Mouse (Mus musculus) CD8-positive naive resting alpha-beta T cell, adult 2 months (primary cell): ENCODE measurements around the gene Zfp949.

Experiments
- DNase-seq, 2 experiments: peaks; one replicate each; pipeline ENCODE4 v3.0.0; 2022; ENCODE audit warnings: low read depth in 2 of 2, low spot score in 2 of 2

Zfp949 gene

GRCm38 (mm10) chr9:88547851-88548613, at the start of gene Zfp949:
TSS of gene Zfp949 (plus strand) at chr9:88548020.
- peak; percentile 54 to 74 for DNase-seq

GRCm38 (mm10) chr9:88500112-88500511, 47.7 kb upstream of the Zfp949 start:
- no peak for DNase-seq

DNA sequence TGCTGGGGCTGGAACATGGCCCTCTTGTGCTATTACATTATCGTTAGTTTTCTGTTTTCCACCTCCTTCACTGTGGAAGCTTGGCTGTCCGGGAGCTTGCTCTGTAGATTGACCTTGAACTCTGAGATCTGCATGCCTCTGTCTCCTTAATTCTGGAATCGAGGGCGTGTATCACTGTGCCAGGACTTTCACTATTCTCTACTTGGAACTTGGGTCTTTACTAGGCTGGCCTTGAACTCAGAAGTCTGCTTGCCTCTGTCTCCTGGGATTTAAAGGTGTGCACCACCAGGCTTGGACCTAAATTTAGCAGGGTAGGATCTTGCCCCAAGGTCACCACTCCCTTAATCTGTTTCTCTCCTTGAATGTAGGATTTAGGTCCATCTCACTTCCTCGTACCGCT, 46.0 kb upstream of the Zfp949 start:
- no peak for DNase-seq

DNA sequence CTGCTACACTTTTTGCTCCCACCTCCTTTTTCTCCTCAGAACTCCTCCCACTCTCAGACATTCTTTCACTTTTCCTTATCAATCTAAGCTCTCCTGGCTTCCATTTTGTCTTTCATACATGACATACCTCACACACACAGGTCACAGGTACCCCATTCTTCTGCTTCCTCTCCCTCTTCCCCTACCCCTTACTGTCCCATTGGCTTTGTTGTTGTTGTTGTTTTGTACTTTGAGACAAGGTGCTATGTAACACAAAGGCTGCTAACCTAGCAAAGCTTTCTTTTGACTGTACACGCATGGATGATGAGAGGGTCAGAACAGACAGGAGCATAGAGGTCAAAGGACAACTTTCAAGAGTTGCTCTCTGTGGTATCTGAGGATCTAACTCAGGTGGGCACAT, 32.3 kb upstream of the Zfp949 start:
- no peak for DNase-seq

GRCm38 (mm10) chr9:88516361-88516995, 31.3 kb upstream of the Zfp949 start:
- DNase-seq = no peak

GRCm38 (mm10) chr9:88519390-88520121, 28.3 kb upstream of the Zfp949 start:
- DNase-seq = no peak

DNA sequence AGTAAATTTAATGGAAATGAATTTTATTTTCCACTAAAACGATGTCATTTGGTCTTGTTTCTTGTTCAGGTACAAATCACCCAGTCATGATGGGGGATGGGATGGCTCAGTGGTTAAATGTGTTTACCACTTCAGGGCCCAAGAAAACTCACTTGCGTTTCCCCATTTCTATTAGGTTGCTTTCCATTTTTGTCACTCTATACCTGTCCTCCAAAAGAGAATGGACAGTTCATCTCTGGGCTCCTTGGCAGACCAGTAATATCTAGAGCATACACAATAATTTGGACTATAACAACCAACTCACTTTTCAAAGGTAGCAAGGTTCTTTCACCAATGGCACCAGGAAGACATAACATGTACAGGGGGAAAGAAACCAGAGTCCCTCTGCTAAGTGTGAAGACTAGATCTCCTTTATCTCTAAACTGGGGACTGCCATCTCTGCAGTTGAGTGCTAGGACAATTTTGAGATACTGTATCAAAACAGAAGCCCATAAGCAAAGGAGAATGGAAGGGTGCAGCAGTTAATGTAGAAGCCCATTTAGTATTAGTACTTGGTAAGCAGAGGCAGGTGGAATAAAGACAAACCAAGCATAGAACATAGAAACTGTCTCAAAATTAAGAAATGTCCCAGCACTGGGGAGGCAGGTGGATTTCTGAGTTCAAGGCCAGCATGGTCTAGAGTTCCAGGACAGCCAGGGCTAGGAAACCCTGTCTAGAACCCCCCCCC, 27.5 kb upstream of the Zfp949 start:
- no peak for DNase-seq

GRCm38 (mm10) chr9:88520849-88521483, 26.9 kb upstream of the Zfp949 start:
- no peak for DNase-seq

DNA sequence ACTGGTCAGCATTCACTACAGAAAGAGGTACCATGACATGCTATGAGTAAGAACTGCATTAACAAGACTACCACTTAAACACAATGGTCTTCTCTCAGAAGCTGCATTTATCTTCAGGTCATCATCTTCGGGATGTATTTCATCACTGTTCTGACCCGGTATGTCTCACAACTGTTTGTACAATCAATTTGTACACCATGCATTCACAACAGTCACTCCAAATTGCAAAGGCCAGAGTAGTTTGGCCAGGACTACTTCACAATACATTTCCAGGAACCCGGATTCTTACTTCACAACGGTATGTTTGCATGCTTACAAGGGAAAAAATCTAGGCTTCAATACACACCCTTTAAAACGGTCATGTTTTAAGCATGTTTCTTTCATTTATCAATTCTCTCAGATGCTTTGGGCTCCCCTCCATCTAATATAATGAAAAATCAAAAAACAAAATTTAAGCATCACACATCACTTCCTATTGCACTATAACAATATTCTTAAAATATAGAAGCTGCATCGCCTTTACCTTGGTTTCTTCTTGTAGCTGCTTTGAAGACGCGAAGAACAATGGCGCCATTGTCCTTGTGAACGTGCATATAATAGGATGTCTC, 25.8 kb upstream of the Zfp949 start:
- DNase-seq = no peak

GRCm38 (mm10) chr9:88522569-88523334, 25.1 kb upstream of the Zfp949 start:
- peak; percentile 95 to 96 for DNase-seq

GRCm38 (mm10) chr9:88523335-88523668, 24.5 kb upstream of the Zfp949 start:
- DNase-seq = no peak

DNA sequence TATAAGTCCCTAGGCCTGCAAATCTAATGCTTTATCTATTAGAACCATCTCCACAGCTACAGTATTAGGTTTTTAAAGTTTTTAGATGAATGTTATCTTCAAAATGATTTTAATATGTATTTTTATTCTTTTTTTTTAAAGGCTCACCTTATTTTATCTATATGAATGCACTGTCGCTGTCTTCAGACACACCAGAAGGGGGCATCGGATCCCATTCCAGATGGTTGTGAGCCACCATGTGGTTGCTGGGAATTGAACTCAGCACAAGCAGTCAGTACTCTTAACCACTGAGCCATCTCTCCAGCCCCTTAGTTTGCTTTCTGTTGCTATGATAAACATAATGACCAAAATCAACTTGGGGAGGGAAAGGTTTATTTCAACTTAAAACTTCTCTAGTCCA, 23.5 kb upstream of the Zfp949 start:
- DNase-seq = no peak

- DNase-seq = no peak
Measured at GRCm38 (mm10) chr9:88524796-88525195, 23.0 kb upstream of the Zfp949 start.

GRCm38 (mm10) chr9:88525341-88525740, 22.5 kb upstream of the Zfp949 start:
- DNase-seq = no peak

- no peak for DNase-seq
Measured at GRCm38 (mm10) chr9:88527956-88528355, 19.9 kb upstream of the Zfp949 start.

GRCm38 (mm10) chr9:88528736-88529135, 19.1 kb upstream of the Zfp949 start:
- DNase-seq = no peak

DNA sequence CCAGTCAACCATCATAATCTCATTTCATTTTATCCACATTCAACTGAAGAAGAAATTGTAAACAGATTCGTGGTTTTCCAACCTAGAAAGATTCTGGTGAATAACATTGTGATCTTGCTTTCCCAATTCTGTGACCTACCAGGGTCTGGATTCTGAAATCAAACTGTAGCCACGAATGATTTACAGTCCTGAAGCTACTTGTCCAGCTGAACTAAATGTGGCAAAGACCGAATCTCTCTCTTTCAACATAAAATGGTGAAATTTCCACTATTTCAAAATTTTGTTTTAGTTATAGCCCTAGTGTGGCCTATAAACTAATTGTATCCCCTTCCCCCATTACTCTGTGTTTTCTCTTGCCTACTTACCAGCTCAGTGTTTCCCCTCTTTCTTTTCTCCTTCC, 18.2 kb upstream of the Zfp949 start:
- no peak for DNase-seq

- no peak for DNase-seq
Measured at GRCm38 (mm10) chr9:88529979-88530580, 17.7 kb upstream of the Zfp949 start.

GRCm38 (mm10) chr9:88534093-88534492, 13.7 kb upstream of the Zfp949 start:
- no peak for DNase-seq
